Mouse (Mus musculus): Measurements from ENCODE around the gene Gm49342. TPM values are rescaled to one million over a fixed set of nuclear protein-coding genes. Genes with fewer than 3 reads are reported as not detected.
"Not testable (repeated sequence)": the region's sequence is repeated elsewhere in the genome, so short reads cannot be mapped to it uniquely, and the experiment has no call there.

Gene Gm49342
- 1 to 10 TPM; 2.4 to 5.2 TPM for total RNA-seq (2021)
- long read RNA-seq, experiment 1, partial matches to known transcripts: 0 of 1 reads
- long read RNA-seq, experiment 1, other reads (novel, unspliced or antisense): 1 of 1 reads
- long read RNA-seq, experiment 2, partial matches to known transcripts: 0 of 2 reads
- long read RNA-seq, experiment 2, other reads (novel, unspliced or antisense): 2 of 2 reads

- peak; percentile 95 to 96 for DNase-seq
- intact Hi-C loops (cut with DNase I): no loop called here
Measured at GRCm38 (mm10) chr14:50943932-50944667, at the start of gene Gm49342. Gm49342 (plus strand) TSS chr14:50944517.

- DNase-seq: no peak
- intact Hi-C loops (cut with DNase I): no loop called here
Measured at GRCm38 (mm10) chr14:50895407-50895806, 48.9 kb upstream of the Gm49342 start.

- intact Hi-C loops (cut with DNase I): no loop called here
- DNase-seq: peak; percentile 72 to 75
Measured at GRCm38 (mm10) chr14:50895985-50896746, 48.2 kb upstream of the Gm49342 start.

- intact Hi-C loops (cut with DNase I): no loop called here
- DNase-seq: peak in 1 of 2 experiments; percentile 40
Measured at GRCm38 (mm10) chr14:50896747-50897373, 47.5 kb upstream of the Gm49342 start.

- peak; percentile 33 to 34 for DNase-seq
- intact Hi-C loops (cut with DNase I): no loop called here
Measured at GRCm38 (mm10) chr14:50897374-50897765, 46.9 kb upstream of the Gm49342 start, which contains the start of gene Klhl33. Klhl33 (minus strand) TSS chr14:50897507.

GRCm38 (mm10) chr14:50897992-50898391 lies 46.3 kb upstream of the Gm49342 start:
- intact Hi-C loops (cut with DNase I); DNase-seq: not testable (repeated sequence)

- intact Hi-C loops (cut with DNase I): no loop called here
- DNase-seq: peak; percentile 23 to 38
Measured at GRCm38 (mm10) chr14:50903973-50904827, 40.1 kb upstream of the Gm49342 start.

GRCm38 (mm10) chr14:50904828-50905129 lies 39.5 kb upstream of the Gm49342 start:
- intact Hi-C loops (cut with DNase I): no loop called here
- DNase-seq: no peak

- DNase-seq; intact Hi-C loops (cut with DNase I): not testable (repeated sequence)
Measured at GRCm38 (mm10) chr14:50905327-50905726, 39.0 kb upstream of the Gm49342 start.

- intact Hi-C loops (cut with DNase I): no loop called here
Measured at GRCm38 (mm10) chr14:50908126-50908525, 36.2 kb upstream of the Gm49342 start.

GRCm38 (mm10) chr14:50911356-50911755 lies 33.0 kb upstream of the Gm49342 start:
- intact Hi-C loops (cut with DNase I): no loop called here
- no peak for DNase-seq

More at GRCm38 (mm10) chr14:50908126-50908525, 36.2 kb upstream of the Gm49342 start:
- DNase-seq: no peak

- intact Hi-C loops (cut with DNase I); DNase-seq: not testable (repeated sequence)
Measured at GRCm38 (mm10) chr14:50923437-50923836, 20.9 kb upstream of the Gm49342 start.

- peak; percentile 95 to 96 for DNase-seq
- intact Hi-C loops (cut with DNase I): no loop called here
Measured at GRCm38 (mm10) chr14:50924281-50925064, 19.8 kb upstream of the Gm49342 start, which contains the start of the genes Osgep and Apex1. Osgep (minus strand) TSS chr14:50924893. Apex1 (plus strand) TSS chr14:50924968.

- intact Hi-C loops (cut with DNase I): no loop called here
- no peak for DNase-seq
Measured at GRCm38 (mm10) chr14:50925111-50925920, 19.0 kb upstream of the Gm49342 start.

- no peak for DNase-seq
- intact Hi-C loops (cut with DNase I): no loop called here
Measured at GRCm38 (mm10) chr14:50927366-50927765, 17.0 kb upstream of the Gm49342 start.

- peak in 1 of 2 experiments; percentile 19 for DNase-seq
Measured at GRCm38 (mm10) chr14:50929951-50930350, 14.4 kb upstream of the Gm49342 start.

GRCm38 (mm10) chr14:50930377-50930753 lies 14.0 kb upstream of the Gm49342 start:
- no peak for DNase-seq
- intact Hi-C loops (cut with DNase I): no loop called here

More at GRCm38 (mm10) chr14:50929951-50930350, 14.4 kb upstream of the Gm49342 start:
- intact Hi-C loops (cut with DNase I): no loop called here
